Mouse (Mus musculus): Measurements from ENCODE around the gene Sft2d1.

- TF ChIP-seq GATA1 (IDR thresholded peaks at IDR 0.05; ENCODE audit: low read length) (no peak), TAL1 (IDR thresholded peaks at IDR 0.05; ENCODE audit: low read length) (no peak)
Measured at GRCm38 (mm10) chr17:8278356-8278755, 32.5 kb upstream of the Sft2d1 start.

All from erythroblast, embryonic 14.5 days (primary cell).